Mouse (Mus musculus): ENCODE results near the gene Marveld1.

The Marveld1 gene

GRCm38 (mm10) chr19:42147170-42147768, at the start of gene Marveld1:
Marveld1 (plus strand) TSS chr19:42147400.
- peak in 1 of 2 experiments; percentile 19 for DNase-seq

- no peak for DNase-seq
Observed at GRCm38 (mm10) chr19:42099406-42099805, 47.8 kb upstream of the Marveld1 start.

DNA sequence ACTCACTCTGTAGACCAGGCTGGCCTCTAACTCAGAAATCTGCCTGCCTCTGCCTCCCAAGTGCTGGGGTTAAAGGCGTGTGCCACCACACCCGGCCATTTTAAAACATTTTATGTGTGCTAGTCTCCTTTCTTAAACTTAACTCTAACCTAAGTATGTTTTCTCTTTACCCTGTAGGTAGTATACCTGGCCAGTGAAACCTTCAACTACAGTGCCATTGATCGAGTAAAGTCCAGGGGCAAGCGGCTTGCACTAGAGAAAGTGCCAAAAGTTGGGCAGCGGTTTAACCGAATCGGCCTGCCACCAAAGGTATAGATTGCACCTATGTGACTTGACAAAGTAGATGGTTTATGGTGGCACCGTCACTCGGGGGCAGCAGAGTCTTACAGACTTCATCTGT, 42.5 kb upstream of the Marveld1 start:
- DNase-seq, result no peak

GRCm38 (mm10) chr19:42115783-42116335, 31.3 kb upstream of the Marveld1 start:
- DNase-seq, result no peak

GRCm38 (mm10) chr19:42118142-42118541, 29.1 kb upstream of the Marveld1 start:
- no peak for DNase-seq

GRCm38 (mm10) chr19:42118596-42118995, 28.6 kb upstream of the Marveld1 start:
- no peak for DNase-seq

DNA sequence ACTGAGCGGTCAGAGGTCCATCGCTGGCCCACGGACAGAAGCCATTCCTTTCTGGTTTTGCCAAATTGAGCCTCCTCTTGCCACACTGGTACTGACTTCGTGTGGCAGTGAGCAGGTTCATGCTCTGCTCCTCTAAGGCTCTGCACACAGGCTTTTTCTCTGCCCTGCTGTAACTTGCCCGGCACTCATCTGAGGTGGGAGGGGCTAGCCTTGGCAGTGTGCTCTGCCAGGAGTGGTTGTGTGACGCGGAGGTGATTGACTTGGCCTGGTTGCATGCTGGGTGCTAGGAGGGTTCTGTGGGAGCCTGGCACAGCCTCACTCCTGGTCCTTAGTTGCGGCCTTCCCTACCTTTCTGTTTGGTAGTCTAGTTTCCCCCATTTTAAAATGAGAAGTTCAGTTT, 26.7 kb upstream of the Marveld1 start:
- DNase-seq, result no peak

GRCm38 (mm10) chr19:42124684-42125083, 22.5 kb upstream of the Marveld1 start:
- no peak for DNase-seq

- DNase-seq, result no peak
Observed at GRCm38 (mm10) chr19:42125501-42126218, 21.5 kb upstream of the Marveld1 start.

DNA sequence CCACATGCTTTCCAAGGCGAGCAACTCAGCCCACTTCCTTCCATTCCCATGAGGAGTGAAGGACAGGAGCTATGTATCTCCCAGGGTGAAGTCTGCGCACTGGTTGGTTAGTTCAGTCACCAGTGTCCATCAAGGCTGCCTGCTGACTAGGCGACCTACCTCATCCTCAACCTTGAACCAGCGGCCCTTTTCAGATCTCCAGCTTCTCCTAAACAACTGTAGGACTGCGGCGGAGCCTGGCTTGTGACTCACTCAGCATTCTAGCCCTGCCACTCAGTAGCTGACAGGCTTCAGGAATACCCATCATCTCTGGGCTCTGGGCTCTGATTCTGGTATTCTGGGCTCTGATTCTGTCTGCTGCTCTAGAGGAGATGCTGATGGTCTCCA, 21.0 kb upstream of the Marveld1 start:
- DNase-seq, result no peak

DNA sequence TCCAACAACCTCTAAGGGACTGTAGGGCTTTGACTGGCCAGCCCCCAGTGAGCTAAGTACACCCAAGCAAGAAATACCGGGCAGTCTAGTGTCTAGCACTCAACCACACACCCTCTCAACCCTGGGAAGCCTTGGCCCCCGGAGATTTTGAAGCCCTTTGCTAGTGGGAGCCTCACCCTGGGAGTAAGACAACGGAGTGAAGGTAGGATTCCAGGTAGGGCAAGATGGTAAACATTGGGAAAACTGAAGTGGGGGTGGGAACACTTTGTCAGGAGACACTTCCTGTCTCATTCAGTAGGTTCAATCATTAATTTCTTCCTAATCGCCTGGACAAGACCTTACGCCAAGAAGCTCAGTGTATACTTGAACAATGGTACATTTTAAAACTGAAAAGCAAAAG, 20.2 kb upstream of the Marveld1 start:
- DNase-seq, result no peak

- DNase-seq, result peak in 1 of 2 experiments; percentile 14
Observed at GRCm38 (mm10) chr19:42128052-42128740, 19.0 kb upstream of the Marveld1 start.

DNA sequence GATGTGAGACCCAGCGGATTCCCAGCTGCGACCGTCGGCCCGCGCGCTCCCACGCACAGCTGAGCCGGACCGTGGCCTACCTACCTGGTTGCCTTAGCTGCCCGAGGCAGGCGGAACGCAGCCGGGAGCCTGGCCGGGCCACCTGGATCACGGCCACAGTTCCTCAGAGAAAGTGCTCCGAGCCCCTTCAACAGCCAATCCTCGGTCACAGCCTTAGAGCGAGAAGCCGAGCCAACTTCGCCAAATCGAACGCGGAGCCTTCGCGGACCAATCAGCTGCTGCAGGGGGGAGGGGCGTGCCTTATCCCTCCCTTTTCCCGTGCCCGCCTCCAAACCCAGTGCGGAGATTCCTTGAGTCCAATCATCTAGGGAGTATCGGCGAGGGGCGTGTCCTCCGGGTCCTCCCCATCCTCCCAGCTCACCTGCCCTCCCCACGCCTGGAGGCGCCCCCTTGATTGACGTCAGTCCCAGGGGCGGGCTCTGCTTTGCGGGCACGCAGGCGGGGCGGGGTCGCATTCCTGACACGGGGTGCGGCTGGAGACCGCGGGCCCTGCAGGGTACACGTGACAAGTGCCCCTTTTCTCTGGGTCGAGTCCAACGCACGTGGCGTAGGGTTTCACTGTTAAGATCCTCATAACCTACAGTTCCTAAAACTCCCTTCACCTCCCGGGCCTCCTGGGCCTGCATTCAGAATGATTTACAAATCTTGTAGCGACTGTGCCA, 18.3 kb upstream of the Marveld1 start, which contains the start of gene Avpi1:
Gene Avpi1, minus strand, starts transcription at position 273 of the 722 bp plus-strand sequence.
- DNase-seq, result peak; percentile 93 to 95

GRCm38 (mm10) chr19:42129509-42130293, 17.5 kb upstream of the Marveld1 start:
- DNase-seq, result no peak

DNA sequence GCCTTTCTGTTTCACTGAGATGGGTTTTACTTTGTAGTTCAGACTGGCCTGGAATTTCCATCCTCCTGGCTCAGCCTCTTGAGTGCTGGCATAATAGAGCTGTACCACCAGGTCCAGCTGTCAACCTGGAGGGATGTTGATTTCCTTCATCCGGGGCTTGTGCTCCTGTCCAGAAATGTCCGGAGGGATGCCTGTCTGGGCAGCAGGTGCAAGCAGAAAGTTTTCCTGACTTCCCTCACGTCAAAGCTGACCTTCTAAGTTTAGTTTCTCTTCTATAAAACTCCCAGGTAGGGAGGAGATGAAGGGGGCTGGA, 16.9 kb upstream of the Marveld1 start:
- no peak for DNase-seq

DNA sequence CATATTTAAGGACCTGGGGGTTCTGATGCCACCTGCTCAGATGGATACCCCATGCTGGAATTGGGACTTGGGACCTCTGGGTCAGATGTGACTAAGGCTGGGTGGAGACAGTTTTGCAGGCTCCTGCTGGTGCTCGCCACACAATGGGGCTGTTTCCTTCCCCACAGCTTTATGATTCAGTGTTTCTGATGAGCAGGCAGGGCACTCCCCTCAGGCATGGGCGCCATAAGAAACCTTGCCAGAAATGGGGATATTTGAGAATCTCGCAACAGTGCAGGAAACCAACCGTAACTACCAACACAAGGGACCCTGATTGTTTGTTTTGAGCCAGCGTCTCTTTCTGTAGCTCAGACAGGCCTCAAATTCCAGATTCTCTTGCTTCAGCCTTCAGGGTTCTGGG, 16.1 kb upstream of the Marveld1 start:
- DNase-seq, result no peak

- no peak for DNase-seq
Observed at GRCm38 (mm10) chr19:42135070-42135469, 12.1 kb upstream of the Marveld1 start.

GRCm38 (mm10) chr19:42136126-42136525, 11.1 kb upstream of the Marveld1 start:
- no peak for DNase-seq

DNA sequence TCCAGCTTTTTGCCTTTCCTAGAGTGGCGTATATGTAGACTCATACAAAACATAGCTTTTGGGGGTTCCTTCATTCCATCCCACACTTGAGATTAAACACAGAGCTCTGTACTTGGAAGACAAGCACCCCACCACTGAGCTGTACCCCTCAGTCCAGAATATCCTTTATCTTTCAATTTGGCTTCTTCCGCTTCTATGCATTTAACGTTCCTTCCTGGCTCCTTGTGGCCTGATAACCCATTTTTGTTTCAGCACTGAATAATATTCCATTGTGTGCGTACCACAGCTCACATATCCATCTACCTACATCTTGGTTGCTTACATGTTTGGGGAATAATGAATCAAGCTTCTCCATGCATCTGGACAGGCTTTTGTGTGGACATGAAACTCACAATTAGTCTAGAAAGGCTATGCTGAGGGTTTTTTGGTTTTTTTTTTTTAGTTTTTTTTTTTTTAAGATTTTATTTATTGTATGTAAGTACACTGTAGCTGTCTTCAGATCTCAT, 10.0 kb upstream of the Marveld1 start:
- DNase-seq, result no peak

DNA sequence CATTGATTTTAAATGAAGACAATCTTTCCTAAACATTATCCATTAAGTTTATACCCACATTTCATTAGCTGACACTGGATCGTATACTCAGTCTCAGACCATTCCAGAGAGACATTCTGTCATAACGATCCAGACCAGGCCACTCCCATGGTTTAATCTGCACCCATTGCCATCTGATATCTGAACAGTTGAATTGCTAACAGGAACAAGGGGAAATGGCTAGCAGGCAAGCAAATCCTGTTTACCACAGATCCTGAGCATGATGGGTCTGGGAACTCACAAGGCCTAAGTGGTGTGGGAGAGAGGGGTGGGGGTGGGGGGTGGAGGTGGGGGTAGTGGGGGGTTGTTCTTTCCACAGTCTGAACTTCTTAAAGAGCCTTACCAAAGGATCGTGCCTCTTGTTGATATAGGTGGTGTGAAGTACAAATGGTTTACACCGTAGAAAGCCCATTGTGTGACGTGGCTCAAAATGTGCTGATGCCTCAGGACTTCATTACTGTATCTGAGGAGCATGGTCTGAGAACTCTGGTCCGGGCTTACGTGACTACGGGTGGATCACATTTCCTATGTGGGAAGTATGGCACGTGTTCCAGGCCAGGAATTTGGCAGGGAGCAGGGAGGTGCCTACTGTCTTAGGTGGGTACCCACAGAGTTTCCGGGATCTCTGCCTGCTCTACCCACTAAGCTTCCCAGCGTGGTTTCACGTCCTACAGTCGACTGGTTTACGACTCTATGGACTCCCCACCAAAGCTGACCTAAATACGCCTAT, 8.5 kb upstream of the Marveld1 start:
- no peak for DNase-seq

Data from B cell, adult 2 months (primary cell).